Comparison of ENCODE assay signal across 10 mouse cellular contexts in the genomic region with DNA sequence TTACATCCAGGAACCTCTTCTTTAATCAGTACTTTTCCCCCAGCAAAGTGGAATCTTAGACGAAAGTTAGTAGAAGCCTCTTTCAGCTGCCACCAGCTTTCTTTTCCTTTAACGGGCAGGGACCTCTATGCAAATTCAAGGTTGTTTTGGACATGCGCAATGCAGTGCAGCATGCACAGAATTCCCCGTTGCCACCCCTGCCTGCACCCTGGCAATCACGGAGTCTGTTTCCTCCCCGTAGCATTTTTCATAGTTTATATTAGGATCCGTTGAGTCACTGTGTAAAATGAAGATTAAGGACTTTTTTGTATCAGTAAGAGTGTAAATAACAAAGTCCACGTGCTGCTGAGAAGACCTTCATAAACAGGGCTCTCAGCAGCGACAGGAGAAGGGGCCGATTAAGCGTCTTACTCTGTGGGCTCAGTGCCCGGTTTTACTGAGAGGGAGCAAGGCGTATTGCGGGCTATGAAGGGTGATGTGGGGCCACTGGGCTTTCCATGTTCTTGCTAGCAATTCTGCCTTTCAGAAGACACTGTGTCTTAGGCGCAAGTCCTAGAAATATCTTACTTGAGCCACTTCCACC.
A peak's percentile ranks its signal among the peaks of the same experiment; 100 is the strongest.
DNase-seq lines count a peak whose midpoint lies in the region; ATAC-seq and TF ChIP-seq lines count a peak whose summit lies in the region.
"Had no signal": no experiment of that assay in that cellular context is flagged by ENCODE, and none has a peak within 500 bp of the region (broad histone marks: within the 10 kb centered on the region; RNA-seq: fewer than 3 reads in every experiment).

No protein-coding gene starts in this region.

- WGBS in hindbrain, postnatal 0 days = 58% methylated on average over 15 of the region's 15 CpGs
- WGBS in hindbrain, embryonic 10.5 days = 85% methylated on average over 15 of the region's 15 CpGs
- 18% methylated on average over 15 of the region's 15 CpGs for WGBS in intestine, postnatal 0 days

- no peak for ATAC-seq in hindbrain, postnatal 0 days
- peak; percentile 78 for ATAC-seq in intestine, postnatal 0 days
- ATAC-seq in CD4-positive, CD25-positive, alpha-beta regulatory T cell, adult 4 months = no peak
- ATAC-seq: Patski had no signal

- TF ChIP-seq CTCF in hindbrain, postnatal 0 days (IDR thresholded peaks at IDR 0.05; ENCODE audit: low read depth) = no peak
- TF ChIP-seq CTCF in intestine, postnatal 0 days (IDR thresholded peaks at IDR 0.05; ENCODE audit: low read depth) = no peak

- H3K36me3 ChIP-seq in hindbrain, postnatal 0 days (ENCODE audit: insufficient read depth, low read length) = no peaks in the 10 kb centered on the region
- no peaks in the 10 kb centered on the region for H3K36me3 ChIP-seq in hindbrain, embryonic 10.5 days
- no peaks in the 10 kb centered on the region for H3K36me3 ChIP-seq in intestine, postnatal 0 days (ENCODE audit: control insufficient read depth, insufficient read depth)
- H3K36me3 ChIP-seq: neural tube, embryonic 13.5 days had no signal

- H3K9me3 ChIP-seq in hindbrain, postnatal 0 days (ENCODE audit: low read length) = no peaks in the 10 kb centered on the region
- H3K9me3 ChIP-seq in hindbrain, embryonic 10.5 days = no peaks in the 10 kb centered on the region
- no peaks in the 10 kb centered on the region for H3K9me3 ChIP-seq in intestine, postnatal 0 days (ENCODE audit: control insufficient read depth)
- H3K9me3 ChIP-seq: neural tube, embryonic 13.5 days had no signal

- no peak overlapping the region for H3K9ac ChIP-seq in hindbrain, postnatal 0 days (replicated peaks; ENCODE audit: low read length)
- no peak overlapping the region for H3K9ac ChIP-seq in intestine, postnatal 0 days (ENCODE audit: low read depth, low read length)
- H3K9ac ChIP-seq: neural tube, embryonic 13.5 days had no signal

- H3K4me1 ChIP-seq in hindbrain, postnatal 0 days (ENCODE audit: insufficient read depth, low read length) = no peaks in the 10 kb centered on the region
- H3K4me1 ChIP-seq in hindbrain, embryonic 10.5 days (replicated peaks) = no peaks in the 10 kb centered on the region
- no peaks in the 10 kb centered on the region for H3K4me1 ChIP-seq in intestine, postnatal 0 days (replicated peaks; ENCODE audit: control insufficient read depth, insufficient read depth, low read length)
- H3K4me1 ChIP-seq: neural tube, embryonic 13.5 days had no signal

- peak overlapping the region; percentile 15; the same call in 1 of the 2 replicates for H3K4me3 ChIP-seq in hindbrain, postnatal 0 days (ENCODE audit: low read length)
- H3K4me3 ChIP-seq in hindbrain, embryonic 10.5 days = no peak overlapping the region
- no peak overlapping the region for H3K4me3 ChIP-seq in intestine, postnatal 0 days (ENCODE audit: low read depth, low read length)
- H3K4me3 ChIP-seq: neural tube, embryonic 13.5 days had no signal

- peak overlapping the region; percentile 38 for H3K4me2 ChIP-seq in hindbrain, postnatal 0 days (ENCODE audit: low read depth, low read length)
- peak overlapping the region; percentile 46 for H3K4me2 ChIP-seq in intestine, postnatal 0 days (replicated peaks; ENCODE audit: low read depth)
- H3K4me2 ChIP-seq: neural tube, embryonic 13.5 days had no signal

- H3K27me3 ChIP-seq in hindbrain, postnatal 0 days (ENCODE audit: insufficient read depth, low read length) = no peaks in the 10 kb centered on the region
- no peaks in the 10 kb centered on the region for H3K27me3 ChIP-seq in hindbrain, embryonic 10.5 days (ENCODE audit: insufficient read depth, poor library complexity, severe bottlenecking)
- no peaks in the 10 kb centered on the region for H3K27me3 ChIP-seq in intestine, postnatal 0 days (replicated peaks; ENCODE audit: control insufficient read depth, insufficient read depth, low read length)
- H3K27me3 ChIP-seq: neural tube, embryonic 13.5 days; Patski had no signal

- H3K27ac ChIP-seq in hindbrain, postnatal 0 days = no peak overlapping the region
- no peak overlapping the region for H3K27ac ChIP-seq in hindbrain, embryonic 10.5 days
- H3K27ac ChIP-seq in intestine, postnatal 0 days (ENCODE audit: low read depth, low read length) = no peak overlapping the region
- H3K27ac ChIP-seq: neural tube, embryonic 13.5 days had no signal

- DNase-seq in hindbrain, postnatal 0 days (ENCODE audit: low spot score) = peak; percentile 39
- no peak for DNase-seq in hindbrain, embryonic 10.5 days (ENCODE audit: low spot score)
- DNase-seq in ZHBTc4 (ENCODE audit: low read depth, low spot score) = peak; percentile 7
- DNase-seq in cerebellum, adult 11 months = peak; percentile 1
- no peak for DNase-seq in spleen, postnatal 4 days (ENCODE audit: low spot score in 2 of 2)
- DNase-seq in thymus, postnatal 10 days (ENCODE audit: low spot score in 2 of 2) = no peak

Comparison
In these comparisons a context has a peak if more than half of its experiments do, and no peak if none do; other contexts are left out.
1. DNase-seq: peak in hindbrain, postnatal 0 days (single experiment), ZHBTc4 (single experiment) and cerebellum, adult 11 months (single experiment); none in hindbrain, embryonic 10.5 days (single experiment), spleen, postnatal 4 days (0 of 2) and thymus, postnatal 10 days (0 of 2).